Mouse (Mus musculus): ENCODE data around the gene Hapln2. TPM values are rescaled to one million over a fixed set of nuclear protein-coding genes. Genes with fewer than 3 reads are reported as not detected.

Hapln2 gene
- total RNA-seq, 2 experiments from 2014 or later, result not detected

DNA sequence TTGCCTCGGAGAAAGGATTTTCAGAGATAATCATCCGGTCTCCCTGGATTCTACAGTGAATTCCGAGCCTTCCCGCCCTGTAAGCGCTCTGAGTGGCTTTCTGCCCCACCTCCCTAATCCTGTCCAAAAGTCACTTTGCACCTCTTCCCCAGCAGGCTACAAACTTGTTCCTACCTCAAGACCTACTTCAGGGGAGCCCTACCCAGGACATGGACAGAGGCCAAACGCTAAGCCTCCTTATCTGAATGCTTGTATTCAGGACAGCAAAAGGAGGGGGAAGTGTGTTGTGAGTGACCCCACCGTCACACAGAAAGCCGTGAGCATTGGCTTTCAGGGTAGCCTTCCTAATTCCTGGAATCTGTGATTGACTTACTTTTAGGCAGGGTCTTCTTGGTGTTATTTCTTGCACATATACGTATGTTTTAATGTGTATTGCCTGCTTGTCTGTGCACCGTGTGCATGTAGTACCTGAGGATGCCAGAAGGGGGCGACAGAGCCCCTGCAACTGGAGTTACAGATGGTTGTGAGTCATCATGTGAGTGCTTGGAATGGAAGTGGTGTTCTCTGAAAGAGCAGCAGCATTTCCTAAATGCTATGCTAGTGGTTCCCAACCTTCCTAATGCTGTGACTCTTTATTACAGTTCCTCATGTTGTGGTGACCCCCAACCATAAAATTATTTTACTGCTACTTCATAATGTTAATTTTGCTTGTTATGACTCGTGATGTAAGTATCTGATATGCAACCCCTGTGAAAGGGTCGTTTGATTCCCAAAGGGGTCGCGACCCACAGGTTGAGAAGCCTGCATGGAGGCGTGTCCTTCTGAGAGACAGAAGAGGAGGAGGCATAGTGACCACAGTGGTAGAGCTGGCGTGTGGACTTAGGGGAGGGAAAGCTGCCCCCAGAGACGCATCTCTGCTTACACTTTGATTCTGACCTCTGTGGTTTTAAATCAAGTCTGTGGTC is 21.3 kb downstream of the Hapln2 start:
- ATAC-seq (replicated peaks; ENCODE audit: poor library complexity), result 0 out of 2 replicates have a peak, but pooled peaks have one; percentile 31

- ATAC-seq (replicated peaks; ENCODE audit: poor library complexity), result no peak
These were observed 24.9 kb downstream of the Hapln2 start for GRCm38 (mm10) chr3:88002291-88002976.

GRCm38 (mm10) chr3:88000816-88001595 is 26.4 kb downstream of the Hapln2 start:
- ATAC-seq (replicated peaks; ENCODE audit: poor library complexity), result no peak

DNA sequence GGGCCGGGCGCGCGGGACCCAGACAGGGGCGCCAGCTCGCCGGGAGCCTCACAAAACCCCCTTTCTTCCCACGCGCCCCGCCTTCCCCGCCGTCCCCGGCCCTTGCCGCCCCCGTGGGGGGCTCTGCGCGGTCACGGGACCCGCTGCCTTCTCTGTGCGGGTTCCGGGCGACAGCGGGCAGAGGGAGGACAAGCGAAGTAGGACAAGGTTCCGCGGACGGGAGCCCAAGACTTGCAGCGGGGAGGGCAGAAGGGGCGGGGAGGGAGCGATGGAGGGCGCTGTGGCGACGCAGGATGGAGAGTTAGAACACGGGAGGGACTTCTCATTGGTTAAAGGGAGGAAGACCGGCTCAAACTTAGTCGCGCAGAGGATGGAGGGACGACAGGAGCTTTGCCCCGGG is 27.2 kb downstream of the Hapln2 start, which contains the start of gene Bcan:
Gene Bcan (minus strand): TSS at position 50 of the 400 bp plus-strand sequence.
- ATAC-seq (replicated peaks; ENCODE audit: poor library complexity), result 0 out of 2 replicates have a peak, but pooled peaks have one; percentile 32

- ATAC-seq (replicated peaks; ENCODE audit: poor library complexity), result no peak
These were observed 28.0 kb downstream of the Hapln2 start for GRCm38 (mm10) chr3:87999243-87999895.

DNA sequence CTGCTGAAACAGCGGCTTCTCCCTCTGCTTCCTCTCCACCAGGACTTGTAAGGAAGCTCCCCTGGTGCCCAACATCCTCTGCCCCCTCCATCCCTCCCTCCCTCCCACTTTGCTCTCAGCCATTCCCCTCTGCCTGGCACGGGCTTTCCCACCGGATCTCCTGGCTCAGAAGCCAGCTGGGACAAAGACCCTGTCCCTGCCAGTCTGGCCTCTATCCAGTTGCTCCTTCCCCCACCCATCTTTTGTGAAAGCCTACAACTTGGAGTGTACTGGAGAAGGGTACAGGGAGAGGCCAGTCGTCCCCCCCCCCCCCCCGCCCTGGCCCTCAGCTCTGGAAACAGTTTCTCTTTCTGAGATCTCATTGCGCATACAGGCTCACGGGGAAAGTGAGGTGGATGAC is 28.6 kb downstream of the Hapln2 start:
- ATAC-seq (replicated peaks; ENCODE audit: poor library complexity), result no peak

- peak; percentile 40; the same call in 1 of the 2 replicates for ATAC-seq (replicated peaks; ENCODE audit: poor library complexity)
These were observed 30.3 kb downstream of the Hapln2 start for GRCm38 (mm10) chr3:87996971-87997614.

DNA sequence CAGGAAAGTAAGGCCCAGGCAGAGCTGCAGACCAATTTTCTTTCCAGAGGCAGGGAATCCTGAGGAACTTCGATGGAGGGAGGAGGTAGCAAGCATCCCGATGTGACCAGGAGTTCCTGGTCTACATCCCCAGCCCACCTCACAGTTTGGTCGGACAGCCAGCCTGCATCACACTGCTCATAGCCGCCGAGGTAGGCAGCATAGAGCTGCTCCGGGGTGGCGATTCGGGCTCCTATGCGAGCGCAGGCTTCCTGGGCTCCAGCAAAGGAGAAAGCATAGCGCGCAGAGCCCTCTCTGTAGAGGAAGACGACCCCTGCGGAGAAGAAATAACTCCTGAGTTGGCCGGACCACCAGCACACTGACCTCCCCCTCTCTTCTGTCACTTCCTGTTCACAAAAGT is 31.0 kb downstream of the Hapln2 start:
- ATAC-seq (replicated peaks; ENCODE audit: poor library complexity), result no peak

DNA sequence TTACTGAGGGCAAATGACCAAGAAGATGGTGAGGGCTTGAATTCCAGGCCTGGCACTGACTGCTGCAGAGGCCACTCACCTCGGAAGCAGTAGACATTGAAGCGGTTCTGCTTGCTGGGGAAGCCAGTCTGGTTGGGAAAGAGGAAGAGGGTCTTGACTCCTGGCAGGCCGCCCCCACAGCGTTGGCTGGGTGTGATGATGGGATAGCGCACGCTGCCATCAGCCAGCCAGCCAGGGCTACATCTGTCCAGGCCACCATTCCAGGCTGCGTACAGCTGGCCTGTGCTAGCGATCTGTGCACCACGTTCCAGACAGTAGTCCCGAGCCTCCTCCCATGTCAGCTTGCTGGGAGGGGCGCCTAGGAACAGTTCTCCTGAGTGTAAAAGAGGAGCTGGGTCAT is 32.1 kb downstream of the Hapln2 start:
- no peak for ATAC-seq (replicated peaks; ENCODE audit: poor library complexity)

GRCm38 (mm10) chr3:87993436-87993835 is 33.9 kb downstream of the Hapln2 start:
- ATAC-seq (replicated peaks; ENCODE audit: poor library complexity), result peak; percentile 86

DNA sequence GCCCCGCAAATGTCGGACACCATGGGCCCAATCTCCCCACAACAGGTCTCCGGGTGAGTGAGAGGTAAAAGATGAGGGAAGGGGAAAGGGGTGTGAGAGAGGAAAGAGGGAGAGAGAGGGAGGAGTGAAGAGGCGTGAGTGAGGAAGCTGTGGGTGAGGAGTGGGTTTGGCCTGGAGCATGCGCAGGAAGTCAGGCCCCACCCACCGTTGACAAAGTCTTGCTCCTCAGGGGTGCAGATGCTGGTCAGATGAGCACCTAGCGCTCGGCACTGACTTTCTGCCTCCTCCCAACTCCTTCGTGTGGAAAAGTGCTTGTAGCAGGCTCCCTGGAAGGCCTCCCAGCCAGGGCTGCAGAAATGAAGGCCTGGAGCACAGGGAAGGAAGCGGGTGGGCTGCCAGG is 37.4 kb downstream of the Hapln2 start:
- ATAC-seq (replicated peaks; ENCODE audit: poor library complexity), result no peak

DNA sequence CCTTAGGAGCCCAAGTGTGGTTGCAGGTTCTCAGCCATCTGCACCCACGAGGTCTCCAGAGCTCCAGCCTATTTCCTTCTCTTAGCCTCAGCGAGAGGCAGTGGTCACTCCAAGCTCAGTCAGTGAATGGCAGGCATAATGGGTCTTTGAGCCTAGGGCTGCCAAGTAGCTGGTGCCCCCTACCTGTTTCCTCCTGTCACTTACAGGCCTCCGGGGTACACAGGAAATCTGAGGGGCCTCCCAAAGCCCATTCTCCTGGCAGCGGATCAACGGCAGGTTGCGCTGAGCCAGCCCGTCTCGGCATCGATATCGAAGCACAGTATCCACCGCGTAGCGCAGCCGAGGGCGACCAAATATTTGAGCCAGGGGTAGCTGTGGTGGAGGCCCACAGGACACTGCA is 39.3 kb downstream of the Hapln2 start:
- ATAC-seq (replicated peaks; ENCODE audit: poor library complexity), result no peak

GRCm38 (mm10) chr3:87987633-87988032 is 39.8 kb downstream of the Hapln2 start:
- ATAC-seq (replicated peaks; ENCODE audit: poor library complexity), result peak; percentile 60

- ATAC-seq (replicated peaks; ENCODE audit: poor library complexity), result peak; percentile 91
These were observed 40.5 kb downstream of the Hapln2 start for GRCm38 (mm10) chr3:87986868-87987267.

GRCm38 (mm10) chr3:87985505-87986320 is 41.7 kb downstream of the Hapln2 start:
- ATAC-seq (replicated peaks; ENCODE audit: poor library complexity), result no peak

GRCm38 (mm10) chr3:87984094-87984493 is 43.3 kb downstream of the Hapln2 start:
- no peak for ATAC-seq (replicated peaks; ENCODE audit: poor library complexity)

DNA sequence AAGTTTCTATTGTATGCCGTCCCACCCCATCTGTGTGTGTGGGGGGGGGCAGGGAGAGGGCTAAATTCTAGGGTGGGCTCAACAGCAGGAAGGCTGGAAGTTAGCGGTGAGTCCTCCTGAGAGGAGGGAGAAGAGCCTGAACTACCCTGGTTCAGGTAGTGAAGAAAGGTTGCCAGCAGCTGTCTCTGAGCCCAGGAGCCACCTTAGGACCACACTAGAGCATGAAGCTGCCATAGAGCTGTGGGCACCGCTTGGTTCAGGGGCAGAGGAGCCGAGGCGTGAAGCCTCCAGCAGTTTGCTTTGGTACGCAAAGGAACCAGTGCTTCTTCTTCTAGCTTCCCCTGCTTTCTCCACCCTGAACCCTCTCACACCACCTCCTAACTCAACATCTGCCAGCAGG is 43.8 kb downstream of the Hapln2 start:
- no peak for ATAC-seq (replicated peaks; ENCODE audit: poor library complexity)

- ATAC-seq (replicated peaks; ENCODE audit: poor library complexity), result no peak; the same call in 1 of the 2 replicates
These were observed 44.4 kb downstream of the Hapln2 start for GRCm38 (mm10) chr3:87982836-87983601.
